Mouse (Mus musculus) stomach, embryonic 15.5 days (tissue): Measurements from ENCODE around the gene Zfp1. TPM values are rescaled to one million over a fixed set of nuclear protein-coding genes. Genes with fewer than 3 reads are reported as not detected.

Experiments used
- ATAC-seq: fragments of 200-750 bp; cut with Nextera tagmentation; 2 replicates; pipeline ENCODE4 v1.8.0; 2017; ENCODE audit warnings: low read depth, moderate number of reproducible peaks, moderate TSS enrichment; ENCODE audit not compliant: insufficient read depth, low FRiP score
- H3K27ac ChIP-seq: fragments of 300-500 bp; sonication (generic); 2 replicates; pipeline ENCODE4 v1.5.1; 2015; ENCODE audit warnings: mild to moderate bottlenecking, inconsistent platforms
- H3K27me3 ChIP-seq: fragments of 300-500 bp; sonication (generic); replicated peaks from 2 replicates; pipeline ENCODE4 v1.6.1; 2015; ENCODE audit warnings: inconsistent platforms
- H3K36me3 ChIP-seq: fragments of 300-500 bp; sonication (generic); 2 replicates; pipeline ENCODE4 v1.6.1; 2015; ENCODE audit warnings: inconsistent platforms
- H3K4me1 ChIP-seq: fragments of 300-500 bp; sonication (generic); 2 replicates; pipeline ENCODE4 v1.6.1; 2015; ENCODE audit warnings: inconsistent platforms
- H3K4me2 ChIP-seq: fragments of 300-500 bp; sonication (generic); 2 replicates; pipeline ENCODE4 v1.6.1; 2015; ENCODE audit warnings: mild to moderate bottlenecking, inconsistent platforms
- H3K4me3 ChIP-seq: fragments of 300-500 bp; sonication (generic); replicated peaks from 2 replicates; pipeline ENCODE4 v1.5.1; 2015; ENCODE audit warnings: inconsistent platforms
- H3K9ac ChIP-seq: fragments of 300-500 bp; sonication (generic); 2 replicates; pipeline ENCODE4 v1.6.1; 2015; ENCODE audit warnings: inconsistent platforms
- H3K9me3 ChIP-seq: fragments of 300-500 bp; sonication (generic); 2 replicates; pipeline ENCODE4 v1.6.1; 2016; ENCODE audit warnings: inconsistent platforms
- whole genome bisulfite sequencing: fragments of 180-500 bp; shearing (Covaris S2); methylation state at CpG from one replicate; pipeline ENCODE4 v1.1.7; 2015; 5-methylcytosine and 5-hydroxymethylcytosine counted together
- polyA plus RNA-seq: library from polyadenylated mRNA; unstranded; fragments of >200 nt; fragmentation: Nextera tagmentation; extraction: Ambion mirVana; gene quantifications from 2 replicates; pipeline ENCODE4 v1.2.1, GENCODE M21; 2015

Gene Zfp1
- polyA plus RNA-seq, 1 experiment from 2014 or later, result 19.8 TPM

DNA sequence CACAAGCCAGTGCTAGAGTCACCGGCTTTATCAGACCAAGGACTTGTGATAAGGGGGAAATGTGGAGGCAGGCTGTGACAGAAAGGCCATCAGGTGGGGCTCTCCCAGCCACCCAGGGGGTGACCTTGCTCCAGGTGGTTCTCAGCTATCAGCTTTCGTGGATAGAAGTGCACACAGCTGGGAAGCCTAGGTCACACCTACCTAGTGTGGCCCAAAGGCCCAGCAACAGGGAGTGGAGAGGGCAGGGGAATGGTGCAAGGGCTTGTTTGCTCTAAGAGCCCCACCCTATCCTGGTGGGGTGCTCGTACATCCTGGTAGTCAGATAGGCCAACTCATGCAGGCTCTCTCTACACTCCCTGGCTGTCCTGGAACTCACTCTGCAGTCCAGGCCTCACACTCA, 62.0 kb downstream of the Zfp1 start:
- peaks cover 6% of the 10 kb centered on the region; the same call in 1 of the 2 replicates for H3K36me3 ChIP-seq
- H3K4me3 ChIP-seq, result no peak overlapping the region
- no peak overlapping the region for H3K4me2 ChIP-seq
- H3K27me3 ChIP-seq, result no peaks in the 10 kb centered on the region
- WGBS, result 36% methylated on average over 3 of the region's 3 CpGs
- no peaks in the 10 kb centered on the region for H3K9me3 ChIP-seq
- H3K9ac ChIP-seq, result no peak overlapping the region
- H3K27ac ChIP-seq, result peak overlapping the region; percentile 89
- H3K4me1 ChIP-seq, result peaks cover 3% of the 10 kb centered on the region; the same call in 1 of the 2 replicates
- peak; percentile 87 for ATAC-seq

DNA sequence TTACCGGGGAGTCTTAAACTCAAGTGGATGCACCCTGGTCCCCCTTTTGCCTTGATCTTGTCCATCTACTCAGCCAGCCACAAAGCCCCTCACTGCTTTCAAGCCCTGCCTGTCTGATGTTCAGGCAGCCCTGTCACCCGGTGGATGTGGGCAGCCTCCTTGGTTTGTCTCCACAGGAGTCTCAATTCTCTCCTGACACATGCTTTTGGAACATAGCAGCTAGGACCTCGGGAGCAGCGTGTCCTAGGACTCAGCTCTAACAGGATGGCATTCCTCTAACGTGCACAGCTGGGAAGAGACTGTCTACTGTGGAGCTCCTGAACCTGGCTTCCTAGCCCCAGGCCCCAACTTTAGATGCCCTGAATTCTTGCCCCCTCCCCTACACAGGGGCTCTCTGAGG, 62.5 kb downstream of the Zfp1 start:
- H3K9ac ChIP-seq, result no peak overlapping the region
- H3K27me3 ChIP-seq, result no peaks in the 10 kb centered on the region
- ATAC-seq, result no peak
- H3K9me3 ChIP-seq, result no peaks in the 10 kb centered on the region
- peaks cover 3% of the 10 kb centered on the region; the same call in 1 of the 2 replicates for H3K4me1 ChIP-seq
- H3K4me2 ChIP-seq, result no peak overlapping the region
- 55% methylated on average over 5 of the region's 5 CpGs for WGBS
- peaks cover 11% of the 10 kb centered on the region for H3K36me3 ChIP-seq
- peak overlapping the region; percentile 89 for H3K27ac ChIP-seq
- no peak overlapping the region for H3K4me3 ChIP-seq

DNA sequence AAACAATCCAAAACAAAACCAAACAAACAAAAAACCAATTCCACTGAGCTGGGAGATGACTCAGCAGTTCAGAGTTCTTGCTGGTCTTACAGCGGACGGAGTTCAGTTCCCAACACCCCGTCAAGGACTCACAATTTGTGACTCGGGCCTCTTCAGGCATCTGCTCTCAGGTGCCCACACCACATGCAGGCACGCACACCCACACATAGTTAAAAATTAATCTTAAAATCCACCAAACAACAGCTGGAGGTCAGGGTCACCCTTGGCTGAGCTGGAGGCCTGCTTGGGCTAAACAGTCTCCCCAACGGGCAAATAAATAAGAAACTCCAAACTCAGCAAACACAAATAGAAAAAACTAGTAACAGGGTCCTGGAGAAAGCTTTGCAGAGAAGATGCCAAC, 65.1 kb downstream of the Zfp1 start:
- H3K9me3 ChIP-seq, result no peaks in the 10 kb centered on the region
- peak overlapping the region; percentile 72 for H3K27ac ChIP-seq
- H3K4me1 ChIP-seq, result peaks cover 3% of the 10 kb centered on the region; the same call in 1 of the 2 replicates
- 72% methylated on average over 6 of the region's 6 CpGs for WGBS
- no peak; the same call in 1 of the 2 replicates for ATAC-seq
- no peak overlapping the region for H3K4me3 ChIP-seq
- no peak overlapping the region for H3K9ac ChIP-seq
- peaks cover 33% of the 10 kb centered on the region for H3K36me3 ChIP-seq
- H3K4me2 ChIP-seq, result no peak overlapping the region
- no peaks in the 10 kb centered on the region for H3K27me3 ChIP-seq

DNA sequence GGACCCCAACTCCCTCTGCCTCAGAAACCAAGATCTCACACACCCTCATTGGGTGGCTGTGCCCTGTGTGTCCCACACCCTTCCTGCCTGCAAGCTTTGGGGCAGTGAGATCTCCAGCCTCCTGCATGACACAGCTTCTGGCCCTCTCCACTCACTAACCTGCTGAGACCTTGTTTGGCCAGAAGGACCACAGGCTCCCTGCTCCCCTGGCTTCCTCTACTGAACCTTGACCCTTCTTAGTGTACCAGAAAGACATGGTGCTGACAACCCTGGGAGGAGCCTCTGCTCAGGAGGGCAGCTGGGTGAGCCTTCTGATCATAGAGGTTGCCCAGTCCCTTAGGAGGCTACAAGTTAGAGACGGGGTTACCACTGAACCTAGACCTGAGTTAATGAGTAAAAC, 66.0 kb downstream of the Zfp1 start:
- Histone ChIP-seq H3K27ac (peak overlapping the region; percentile 72), H3K9me3 (no peaks in the 10 kb centered on the region), H3K27me3 (no peaks in the 10 kb centered on the region), H3K4me3 (no peak overlapping the region), H3K4me2 (no peak overlapping the region), H3K9ac (no peak overlapping the region), H3K36me3 (peaks cover 43% of the 10 kb centered on the region), H3K4me1 (peaks cover 3% of the 10 kb centered on the region; the same call in 1 of the 2 replicates)
- 67% methylated on average over 1 of the region's 1 CpGs for WGBS
- ATAC-seq, result peak; percentile 21; the same call in 1 of the 2 replicates

DNA sequence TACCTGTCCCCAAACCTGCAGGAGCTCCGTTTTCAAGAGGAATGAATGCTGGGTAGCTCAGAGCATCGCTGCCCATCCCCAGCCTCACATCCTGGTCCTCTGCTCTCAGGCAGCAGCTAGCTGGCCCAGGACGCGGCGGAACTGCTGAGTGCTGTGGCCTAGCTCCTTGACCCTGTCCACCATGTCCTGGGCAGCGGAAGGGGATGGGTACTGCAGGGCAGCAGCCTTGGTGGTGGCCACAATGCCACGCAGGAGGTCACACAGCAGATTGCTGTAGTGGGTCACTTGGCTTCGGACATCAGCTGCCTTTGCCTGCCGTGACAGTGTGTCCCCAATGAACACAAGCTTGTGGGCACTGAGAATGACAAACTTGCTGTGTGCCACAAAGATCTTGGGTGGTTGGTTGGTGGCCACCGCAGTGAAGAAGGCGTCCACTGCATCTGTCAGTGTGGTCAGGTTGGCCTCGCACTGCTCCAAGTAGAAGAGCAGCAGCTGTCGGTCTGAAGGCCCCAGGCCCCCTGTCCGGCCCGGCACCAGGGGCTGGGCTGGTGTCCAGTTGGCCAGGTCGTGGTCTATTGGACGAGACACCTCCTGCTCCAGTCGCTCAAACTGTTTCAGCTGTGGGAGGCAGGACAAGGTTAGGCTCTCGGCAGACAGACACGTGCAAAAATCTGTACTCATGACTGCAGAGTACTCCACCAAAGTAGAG, 67.7 kb downstream of the Zfp1 start:
- Histone ChIP-seq H3K27me3 (no peaks in the 10 kb centered on the region), H3K4me2 (no peak overlapping the region), H3K36me3 (peaks cover 57% of the 10 kb centered on the region), H3K9ac (no peak overlapping the region), H3K4me1 (peaks cover 4% of the 10 kb centered on the region; the same call in 1 of the 2 replicates), H3K9me3 (no peaks in the 10 kb centered on the region), H3K27ac (no peak overlapping the region), H3K4me3 (no peak overlapping the region)
- no peak for ATAC-seq
- 89% methylated on average over 20 of the region's 20 CpGs for WGBS

DNA sequence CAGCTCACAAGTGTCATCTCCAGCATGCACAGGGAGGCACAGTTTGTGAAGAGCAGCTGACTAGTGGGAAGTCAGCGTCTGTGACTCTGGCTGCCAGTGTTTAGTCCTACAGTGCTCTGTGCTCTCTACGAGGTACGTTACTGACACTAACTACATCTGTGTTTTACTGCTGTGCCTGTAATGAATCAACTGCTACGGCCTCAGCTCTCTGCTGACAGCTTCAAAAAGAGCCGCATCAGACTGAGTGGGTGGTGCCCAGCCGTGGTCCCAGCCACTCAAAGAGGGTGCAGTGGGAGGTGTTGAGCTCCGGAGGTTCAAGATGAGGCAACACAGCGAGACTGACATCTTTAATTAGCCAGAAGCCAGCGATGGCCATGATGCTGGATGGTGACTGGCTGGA, 68.9 kb downstream of the Zfp1 start:
- Histone ChIP-seq H3K9me3 (no peaks in the 10 kb centered on the region), H3K27me3 (no peaks in the 10 kb centered on the region), H3K4me1 (peaks cover 16% of the 10 kb centered on the region), H3K4me3 (no peak overlapping the region), H3K4me2 (no peak overlapping the region), H3K36me3 (peaks cover 57% of the 10 kb centered on the region), H3K27ac (no peak overlapping the region), H3K9ac (no peak overlapping the region)
- WGBS, result 72% methylated on average over 9 of the region's 9 CpGs
- ATAC-seq, result no peak

DNA sequence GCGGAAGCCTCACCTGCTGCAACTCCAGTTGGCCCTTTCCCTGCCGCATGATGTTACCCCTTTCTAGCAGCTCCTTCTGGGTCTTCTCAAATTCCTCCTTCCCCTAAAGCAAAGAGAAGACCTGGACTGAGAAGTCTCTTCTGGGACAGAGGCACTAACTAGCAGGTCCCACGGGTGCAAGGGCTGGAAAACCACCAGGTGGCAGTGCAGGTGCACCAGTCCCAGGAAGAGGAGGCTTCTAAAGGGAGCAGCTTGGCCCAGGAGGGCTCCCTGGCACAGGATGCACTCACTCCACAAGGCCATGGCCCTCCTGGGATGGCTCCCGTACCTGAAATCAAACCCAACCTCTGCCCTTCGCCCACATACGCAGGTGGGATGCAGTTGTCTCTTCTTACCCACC, 69.4 kb downstream of the Zfp1 start:
- Histone ChIP-seq H3K4me2 (no peak overlapping the region), H3K9me3 (no peaks in the 10 kb centered on the region), H3K27me3 (no peaks in the 10 kb centered on the region), H3K27ac (no peak overlapping the region), H3K4me1 (peaks cover 21% of the 10 kb centered on the region), H3K4me3 (no peak overlapping the region), H3K9ac (no peak overlapping the region), H3K36me3 (peaks cover 57% of the 10 kb centered on the region)
- 72% methylated on average over 6 of the region's 6 CpGs for WGBS
- no peak for ATAC-seq

DNA sequence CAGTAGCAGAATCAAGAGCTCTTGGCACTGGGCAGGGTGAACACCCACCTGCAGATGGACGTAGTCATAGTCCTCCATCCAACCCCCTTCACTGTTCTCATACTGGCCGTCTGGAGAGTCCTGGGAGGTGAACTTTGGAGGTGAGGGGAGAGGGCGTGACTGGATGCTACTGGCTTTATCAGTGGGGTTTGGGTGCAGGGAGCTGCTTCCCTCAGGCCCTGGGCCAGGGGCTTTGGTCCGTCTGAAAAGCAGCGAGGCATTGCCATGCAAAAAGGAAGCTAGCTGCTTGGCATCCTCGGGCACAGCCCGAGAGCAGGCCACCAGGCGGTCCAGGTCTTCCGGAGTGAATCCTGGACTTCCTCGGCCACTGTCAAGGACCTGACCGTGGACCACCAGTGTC, 70.1 kb downstream of the Zfp1 start:
- Histone ChIP-seq H3K27me3 (no peaks in the 10 kb centered on the region), H3K9ac (no peak overlapping the region), H3K4me3 (no peak overlapping the region), H3K9me3 (no peaks in the 10 kb centered on the region), H3K4me2 (no peak overlapping the region), H3K27ac (no peak overlapping the region), H3K4me1 (peaks cover 28% of the 10 kb centered on the region), H3K36me3 (peaks cover 57% of the 10 kb centered on the region)
- WGBS, result 90% methylated on average over 11 of the region's 11 CpGs
- no peak for ATAC-seq

DNA sequence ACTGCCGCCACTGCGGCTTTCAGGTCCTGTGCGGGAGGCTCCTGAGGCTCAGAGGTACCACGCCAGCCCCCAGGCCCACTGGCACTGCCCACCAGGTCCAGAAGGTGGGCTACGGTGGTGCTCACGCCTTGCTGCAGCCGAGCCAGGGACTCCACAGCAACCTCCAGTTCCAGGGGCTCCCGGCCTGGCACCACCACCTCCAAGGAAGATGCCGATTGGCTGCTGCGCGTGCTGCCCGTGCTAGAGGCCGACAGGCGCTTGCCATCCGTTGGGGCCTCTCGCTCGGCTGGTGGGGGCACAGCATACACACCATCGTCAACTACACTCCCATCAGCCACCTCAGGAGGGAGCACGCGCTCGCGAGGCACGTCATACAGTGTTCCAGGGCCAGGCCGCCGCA, 70.6 kb downstream of the Zfp1 start:
- Histone ChIP-seq H3K4me2 (no peak overlapping the region), H3K27ac (no peak overlapping the region), H3K4me1 (peaks cover 32% of the 10 kb centered on the region), H3K36me3 (peaks cover 57% of the 10 kb centered on the region), H3K4me3 (no peak overlapping the region), H3K9me3 (no peaks in the 10 kb centered on the region), H3K9ac (no peak overlapping the region), H3K27me3 (no peaks in the 10 kb centered on the region)
- 91% methylated on average over 25 of the region's 25 CpGs for whole genome bisulfite sequencing
- ATAC-seq, result no peak

DNA sequence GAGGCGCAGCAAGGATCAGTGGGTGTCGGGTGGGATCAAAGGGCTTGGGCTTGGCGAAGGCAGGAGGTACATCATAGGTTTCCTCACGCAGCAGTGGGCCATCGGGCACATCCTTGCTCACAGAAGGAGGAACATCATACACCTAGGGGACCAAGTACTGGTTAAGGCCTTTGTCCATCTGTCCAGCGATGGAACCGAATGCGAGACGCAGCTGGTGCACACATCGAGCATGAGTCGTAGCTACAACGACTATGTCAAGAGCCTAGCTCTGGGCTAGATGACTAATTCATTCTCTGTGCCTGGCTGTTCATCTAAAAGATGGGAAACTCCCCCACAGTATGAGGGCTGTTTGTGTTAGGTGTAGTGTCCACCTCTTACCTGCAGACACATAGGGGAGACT, 71.1 kb downstream of the Zfp1 start:
- no peaks in the 10 kb centered on the region for H3K9me3 ChIP-seq
- no peak overlapping the region for H3K27ac ChIP-seq
- H3K36me3 ChIP-seq, result peaks cover 58% of the 10 kb centered on the region
- H3K9ac ChIP-seq, result no peak overlapping the region
- H3K4me3 ChIP-seq, result no peak overlapping the region
- no peaks in the 10 kb centered on the region for H3K27me3 ChIP-seq
- H3K4me2 ChIP-seq, result no peak overlapping the region
- 92% methylated on average over 12 of the region's 12 CpGs for WGBS
- H3K4me1 ChIP-seq, result peaks cover 32% of the 10 kb centered on the region
- ATAC-seq, result no peak

DNA sequence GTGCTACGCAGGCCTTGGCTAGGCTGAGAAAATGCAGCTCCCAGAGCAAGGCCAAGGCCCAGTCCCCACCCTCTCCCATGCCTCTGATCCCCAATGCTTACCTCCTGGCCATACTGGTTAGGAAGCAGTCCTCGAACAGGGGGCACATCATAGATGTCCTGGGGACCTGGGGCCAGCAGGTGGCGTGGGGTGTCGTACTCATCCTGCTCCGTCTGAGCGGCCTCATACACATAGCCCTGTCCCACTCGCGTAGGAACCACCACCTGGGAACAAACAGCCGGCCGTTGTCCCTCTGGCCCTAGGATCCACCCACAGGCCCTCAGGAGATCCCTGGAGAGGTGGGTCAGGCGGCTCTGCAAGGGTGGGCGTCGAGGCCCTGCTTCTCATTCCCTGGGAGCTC, 72.3 kb downstream of the Zfp1 start:
- H3K4me1 ChIP-seq, result peaks cover 32% of the 10 kb centered on the region
- 84% methylated on average over 13 of the region's 13 CpGs for WGBS
- no peak overlapping the region; the same call in 1 of the 2 replicates for H3K27ac ChIP-seq
- H3K4me2 ChIP-seq, result no peak overlapping the region
- H3K9ac ChIP-seq, result no peak overlapping the region
- no peak overlapping the region for H3K4me3 ChIP-seq
- no peaks in the 10 kb centered on the region for H3K27me3 ChIP-seq
- H3K36me3 ChIP-seq, result peaks cover 60% of the 10 kb centered on the region
- ATAC-seq, result no peak
- H3K9me3 ChIP-seq, result no peaks in the 10 kb centered on the region

DNA sequence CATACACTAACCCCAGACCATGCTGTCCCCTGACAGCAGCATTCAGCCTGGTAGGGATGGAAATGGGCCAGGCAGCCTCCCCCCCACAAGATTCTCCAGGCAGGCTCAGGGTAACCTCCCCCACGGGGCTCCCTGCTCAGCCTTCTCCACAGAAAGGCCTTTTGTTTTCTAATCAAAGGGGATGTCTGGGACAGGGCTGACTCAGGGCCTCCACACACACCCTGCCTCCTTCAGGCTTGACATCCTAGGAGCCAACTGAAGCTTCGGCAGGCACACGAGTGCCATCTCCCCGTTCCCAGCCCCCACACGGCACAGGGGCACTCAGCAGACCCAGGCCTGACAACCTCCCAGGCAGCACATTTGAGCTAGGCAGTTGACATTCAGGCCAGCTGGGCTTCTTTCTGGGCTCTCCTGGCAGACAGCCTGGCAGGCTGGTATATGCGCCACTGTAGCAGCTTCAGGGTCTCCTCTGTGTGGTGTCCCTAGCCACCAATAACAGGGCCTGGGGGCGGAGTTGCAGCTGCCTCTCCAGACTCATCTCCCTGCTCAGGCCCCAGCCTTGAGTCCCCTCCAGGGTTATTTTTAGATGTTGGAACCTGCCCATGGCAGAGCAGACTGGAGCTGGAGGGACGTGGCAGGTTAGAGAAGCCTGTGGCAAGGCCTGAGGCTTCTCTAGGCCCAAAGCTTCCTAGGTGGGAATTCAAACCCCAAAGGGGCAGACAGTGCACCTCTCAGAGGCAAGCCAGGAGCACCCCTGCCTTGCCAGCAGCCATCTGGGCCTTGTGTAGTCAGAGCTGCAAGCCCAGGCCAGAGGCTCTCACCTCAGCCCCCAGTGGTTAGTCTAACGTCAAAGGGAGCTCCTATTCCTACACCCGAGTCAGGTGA, 73.6 kb downstream of the Zfp1 start:
- Histone ChIP-seq H3K4me1 (peaks cover 32% of the 10 kb centered on the region), H3K4me2 (peak overlapping the region; percentile 14), H3K4me3 (no peak overlapping the region), H3K36me3 (peaks cover 53% of the 10 kb centered on the region), H3K27ac (peak overlapping the region; percentile 91), H3K27me3 (no peaks in the 10 kb centered on the region), H3K9me3 (no peaks in the 10 kb centered on the region), H3K9ac (0 out of 2 replicates have a peak overlapping the region, but pooled peaks have one; percentile 0)
- peak; percentile 70 for ATAC-seq
- 50% methylated on average over 10 of the region's 10 CpGs for WGBS
